Mouse (Mus musculus) layer of hippocampus, adult 9-10 months (tissue): Measurements from ENCODE around the gene Luzp1.
A peak's percentile ranks its signal among the peaks of the same experiment; 100 is the strongest.

Experiments used
- DNase-seq: peaks from one replicate; pipeline ENCODE4 v3.0.0; 2022; ENCODE audit warnings: low spot score

The Luzp1 gene

DNA sequence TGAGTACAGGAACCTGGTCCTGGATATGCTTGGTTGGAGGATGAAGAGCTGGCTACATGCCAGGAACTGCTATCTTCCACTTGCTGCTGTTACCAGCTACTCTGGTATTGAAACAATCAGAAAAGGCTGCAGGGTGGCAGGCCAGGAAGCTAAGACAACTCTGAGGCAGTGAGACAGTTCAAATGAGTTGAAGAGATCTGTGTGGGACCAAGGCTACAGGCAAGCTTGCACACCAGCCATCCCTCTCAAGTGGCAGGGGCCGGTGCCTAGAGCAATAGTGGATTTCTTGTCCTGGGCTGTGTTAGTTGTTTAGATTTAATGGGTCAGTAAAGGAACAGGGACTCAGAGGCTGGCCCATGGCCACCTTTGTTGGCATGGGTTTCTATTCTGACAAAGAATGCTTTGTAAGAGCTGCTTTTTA, 78.8 kb downstream of the Luzp1 start:
- DNase-seq, result no peak

DNA sequence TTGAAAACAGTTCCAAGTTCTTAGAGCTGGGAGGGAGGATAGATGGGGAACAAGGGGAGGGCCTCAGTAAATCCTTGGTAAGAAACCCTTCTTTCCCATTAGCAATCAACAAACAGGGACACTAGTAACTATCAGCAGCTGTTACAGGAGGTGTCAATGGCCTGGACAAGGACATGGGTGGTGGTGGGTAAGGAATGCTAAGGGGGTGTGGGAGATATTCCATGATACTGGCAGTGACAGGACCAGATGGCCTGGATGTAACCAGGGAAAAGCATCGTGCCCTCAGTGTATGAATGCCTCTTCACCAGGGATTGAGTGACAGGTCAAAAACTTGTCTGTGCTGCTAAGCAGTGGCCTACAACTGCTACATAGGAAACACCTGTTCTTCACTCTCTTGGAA, 83.5 kb downstream of the Luzp1 start:
- no peak for DNase-seq

- DNase-seq, result no peak
Measured at GRCm38 (mm10) chr4:136557638-136558037, 88.1 kb downstream of the Luzp1 start.

DNA sequence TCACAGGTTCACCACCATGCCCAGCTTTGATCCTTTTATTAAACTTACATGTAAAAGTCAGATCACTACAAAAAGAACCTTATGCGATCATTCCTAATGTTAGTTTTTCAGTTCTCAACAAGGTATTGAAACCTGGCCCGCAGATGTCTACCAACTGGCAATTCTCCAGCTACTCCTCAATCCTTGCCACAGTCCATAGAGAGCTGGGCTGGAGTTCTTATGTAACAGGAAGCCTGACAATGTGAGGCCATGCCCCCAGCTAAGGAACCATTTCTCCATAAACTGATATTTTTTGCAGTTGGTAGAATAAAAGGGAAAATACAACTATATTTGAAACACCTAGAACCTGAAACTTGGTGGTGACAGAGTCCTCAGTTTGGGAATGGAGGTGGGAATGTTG, 90.1 kb downstream of the Luzp1 start:
- DNase-seq, result no peak

GRCm38 (mm10) chr4:136560270-136560991, 90.9 kb downstream of the Luzp1 start:
- no peak for DNase-seq

DNA sequence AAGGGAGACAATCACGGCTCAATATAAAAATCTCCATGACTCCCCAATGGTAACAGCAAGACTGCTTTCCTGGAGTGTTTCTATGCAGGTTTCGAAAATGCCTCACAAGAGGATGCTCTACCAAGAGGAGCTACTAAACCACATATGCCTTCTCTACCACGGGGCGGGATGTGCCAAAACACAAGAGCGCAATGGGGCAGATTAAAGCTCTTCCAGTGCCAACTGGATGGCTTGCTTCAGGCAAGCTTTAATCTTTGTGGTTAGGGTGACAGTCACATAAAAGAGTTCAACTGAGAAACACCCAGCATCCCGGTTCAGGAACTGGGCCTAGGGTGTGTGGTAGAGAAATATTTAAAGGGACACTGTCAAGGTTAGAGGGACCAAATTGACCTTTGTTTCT, 93.2 kb downstream of the Luzp1 start:
- DNase-seq, result no peak

- DNase-seq, result no peak
Measured at GRCm38 (mm10) chr4:136568629-136569028, 99.1 kb downstream of the Luzp1 start.

DNA sequence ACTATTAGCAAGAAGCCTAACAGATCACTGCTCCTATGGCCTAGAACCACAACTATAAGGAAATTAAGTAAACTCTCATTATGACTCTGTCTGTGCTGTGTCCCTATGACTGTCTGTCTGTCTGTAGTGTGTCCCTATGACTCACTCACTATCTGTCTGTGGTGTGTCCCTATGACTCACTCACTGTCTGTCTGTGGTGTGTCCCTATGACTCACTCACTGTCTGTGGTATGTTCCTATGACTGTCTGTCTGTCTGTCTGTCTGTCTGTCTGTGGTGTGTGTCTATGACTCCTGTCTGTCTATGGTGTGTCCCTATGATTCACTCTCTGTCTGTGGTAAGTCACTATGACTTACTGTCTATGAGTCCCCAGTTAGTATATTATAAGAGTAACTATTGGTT, 100.4 kb downstream of the Luzp1 start:
- DNase-seq, result no peak

- no peak for DNase-seq
Measured at GRCm38 (mm10) chr4:136581885-136582284, 112.3 kb downstream of the Luzp1 start.

DNA sequence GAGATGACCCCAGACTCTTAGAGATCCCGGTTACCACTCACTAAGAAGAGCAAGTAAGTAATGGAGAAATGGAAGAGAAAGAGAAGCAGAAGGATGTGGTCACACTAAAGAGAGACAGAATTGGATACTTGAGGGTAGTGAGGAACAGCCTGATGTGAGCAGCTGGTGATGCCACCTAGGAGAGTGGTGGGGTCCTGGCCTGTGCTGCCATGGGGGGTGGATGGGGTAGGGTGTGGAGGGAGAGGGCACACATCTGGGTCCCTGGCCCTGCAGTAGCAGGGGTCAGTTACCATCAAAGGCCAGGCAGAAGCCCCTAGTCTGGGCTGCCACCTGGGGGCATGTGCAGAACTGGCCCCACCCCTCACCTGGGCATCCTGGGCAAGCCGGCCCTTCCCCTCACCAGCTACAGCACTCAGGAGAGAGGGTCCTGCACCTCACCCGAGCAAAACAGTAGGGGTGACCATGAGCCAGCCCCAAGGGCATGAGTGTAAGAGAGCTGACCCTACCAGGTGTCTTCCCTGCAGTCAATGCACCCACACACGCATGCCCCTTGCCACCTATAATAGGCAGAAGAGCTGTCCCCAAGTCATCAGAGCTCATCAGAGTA, 117.8 kb downstream of the Luzp1 start:
- no peak for DNase-seq

DNA sequence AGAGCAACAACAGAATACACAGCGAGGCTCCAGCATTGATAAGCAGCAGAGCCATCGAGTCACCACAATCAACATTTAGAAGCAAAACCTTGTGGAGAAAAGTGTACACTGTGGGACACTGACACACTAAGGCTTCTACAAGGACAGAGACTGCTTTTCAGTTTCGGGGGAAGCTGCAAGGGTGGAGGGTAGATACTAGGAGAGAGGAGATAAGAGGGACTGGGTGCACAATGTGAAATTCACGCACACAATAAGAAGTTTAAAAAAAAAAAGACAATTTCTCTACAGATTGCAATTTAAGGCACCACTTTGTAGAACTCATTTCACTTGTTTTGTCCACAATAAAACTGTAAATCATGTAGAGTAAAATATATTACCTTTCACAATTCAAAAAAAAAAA, 118.4 kb downstream of the Luzp1 start:
- no peak for DNase-seq

- no peak for DNase-seq
Measured at GRCm38 (mm10) chr4:136592111-136592510, 122.5 kb downstream of the Luzp1 start.

DNA sequence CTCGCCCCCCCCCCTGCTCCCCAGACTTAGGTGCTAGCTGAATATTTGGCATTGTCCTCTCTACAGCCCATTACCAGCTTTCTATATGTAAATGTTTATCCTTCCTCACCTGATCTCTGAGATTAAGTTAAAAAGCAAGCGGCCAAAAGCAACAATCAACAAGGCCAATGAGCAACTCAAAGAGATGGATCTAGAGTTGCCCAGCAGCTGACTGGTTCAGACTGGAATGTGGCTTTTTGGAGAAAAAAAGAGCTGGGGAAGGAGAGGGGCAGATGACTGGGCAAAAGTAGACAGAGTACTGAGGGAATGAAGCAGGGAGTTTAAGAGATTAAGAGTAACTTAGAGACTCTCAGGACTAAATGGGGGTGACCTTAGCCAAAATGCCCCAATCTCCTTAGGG, 124.4 kb downstream of the Luzp1 start:
- DNase-seq, result no peak

DNA sequence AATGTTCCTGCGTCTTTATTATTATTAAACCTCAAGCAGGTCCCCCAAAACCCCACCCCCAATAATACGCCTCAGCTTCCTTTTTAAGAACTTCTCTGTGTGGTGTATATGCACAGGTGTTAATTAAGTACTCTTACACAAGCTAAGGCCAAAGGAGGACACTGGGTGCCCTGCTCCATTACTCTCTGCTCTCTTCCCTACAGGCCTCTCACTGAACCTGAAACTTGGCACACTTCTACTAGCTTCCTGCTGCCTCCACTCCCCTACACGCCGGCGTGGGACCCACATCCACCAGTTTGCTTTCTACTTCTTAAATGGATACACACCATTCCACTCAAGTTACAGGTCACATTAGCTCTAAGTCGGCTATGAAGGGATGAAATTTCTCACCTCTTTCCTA, 125.7 kb downstream of the Luzp1 start:
- DNase-seq, result no peak

- DNase-seq, result no peak
Measured at GRCm38 (mm10) chr4:136598268-136598876, 128.8 kb downstream of the Luzp1 start.

DNA sequence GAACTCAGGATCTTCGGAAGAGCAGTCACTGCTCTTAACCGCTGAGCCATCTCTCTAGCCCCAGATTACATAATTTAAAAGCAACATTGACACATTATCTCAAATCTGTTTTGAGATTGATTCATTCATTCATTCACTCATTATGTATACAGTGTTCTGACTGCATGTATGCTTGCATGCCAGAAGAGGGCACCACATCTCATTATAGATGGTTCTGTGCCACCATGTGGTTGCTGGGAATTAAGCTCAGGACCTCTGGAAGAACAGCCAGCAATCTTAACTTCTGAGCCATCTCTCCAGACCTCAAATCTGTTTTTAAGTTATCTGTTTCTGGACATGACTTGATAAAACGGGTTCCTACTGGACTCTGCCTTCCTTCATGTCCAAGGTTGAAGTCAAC, 130.3 kb downstream of the Luzp1 start:
- no peak for DNase-seq

DNA sequence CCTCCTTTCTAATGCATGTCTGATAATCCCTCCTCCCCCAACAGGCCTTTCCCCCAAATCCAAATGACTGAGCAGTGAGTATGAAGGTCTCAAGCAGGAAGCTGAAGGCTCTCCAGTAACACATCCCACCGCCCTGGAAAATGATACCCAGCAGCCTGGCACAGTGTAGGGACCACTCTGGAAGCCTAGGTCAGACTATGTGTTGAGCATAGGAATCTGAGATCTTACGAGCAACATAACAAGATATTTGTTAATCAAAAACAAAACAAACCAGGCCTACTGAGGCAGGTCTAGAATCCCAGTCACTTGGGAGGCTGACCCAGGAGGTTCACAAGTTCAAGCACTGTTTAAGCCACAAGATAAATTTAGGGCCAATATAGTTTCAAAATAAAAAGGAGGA, 131.0 kb downstream of the Luzp1 start:
- DNase-seq, result no peak

GRCm38 (mm10) chr4:136601476-136601875, 131.9 kb downstream of the Luzp1 start:
- DNase-seq, result no peak

GRCm38 (mm10) chr4:136602018-136602554, 132.5 kb downstream of the Luzp1 start:
- DNase-seq, result no peak

DNA sequence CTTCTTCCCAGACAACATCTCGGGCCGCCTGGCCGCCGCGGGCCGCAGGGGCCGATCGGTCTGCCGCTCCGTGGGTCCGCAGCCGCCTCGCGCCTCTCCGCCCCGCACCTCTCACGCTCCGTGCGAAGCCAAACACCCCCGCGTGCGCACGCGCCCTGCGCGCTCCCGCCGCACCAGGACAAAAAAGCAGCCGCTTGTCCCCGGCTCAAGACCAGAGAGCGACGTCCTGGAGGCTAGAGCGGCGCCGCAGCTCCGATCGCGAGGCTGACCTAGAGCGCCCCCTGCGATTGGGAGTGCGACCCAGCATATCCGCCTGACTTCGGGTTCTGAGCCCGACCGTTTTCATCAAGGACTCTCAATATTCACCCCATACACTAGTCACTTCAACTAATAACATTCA, 133.0 kb downstream of the Luzp1 start, which contains the start of gene Kdm1a:
TSS of gene Kdm1a (minus strand) at position 156 of the 400 bp plus-strand sequence.
- peak; percentile 78 for DNase-seq
